Mouse (Mus musculus): ENCODE data around the gene Acot13. TPM values are rescaled to one million over a fixed set of nuclear protein-coding genes. Genes with fewer than 3 reads are reported as not detected.
A peak's percentile ranks its signal among the peaks of the same experiment; 100 is the strongest.
"Not testable (repeated sequence)": the region's sequence is repeated elsewhere in the genome, so short reads cannot be mapped to it uniquely, and the experiment has no call there.

Acot13 gene
- 100 to 1,000 TPM; 109 to 111 TPM for total RNA-seq (2021)

- peak; percentile 92 to 93 for DNase-seq
Observed at GRCm38 (mm10) chr13:24831353-24832130, at the start of gene Acot13, which contains the start of gene Tdp2. Gene Acot13 (minus strand): TSS chr13:24831540. Gene Tdp2 (plus strand): TSS chr13:24831679.

GRCm38 (mm10) chr13:24880704-24881103 lies 49.4 kb upstream of the Acot13 start:
- no peak for DNase-seq

- no peak for DNase-seq
Observed at GRCm38 (mm10) chr13:24880208-24880607, 48.9 kb upstream of the Acot13 start.

- no peak for DNase-seq
Observed at GRCm38 (mm10) chr13:24879359-24880040, 48.2 kb upstream of the Acot13 start.

- DNase-seq = no peak
Observed at GRCm38 (mm10) chr13:24868233-24868632, 36.9 kb upstream of the Acot13 start.

- DNase-seq = no peak
Observed at GRCm38 (mm10) chr13:24867789-24868188, 36.4 kb upstream of the Acot13 start.

- no peak for DNase-seq
Observed at GRCm38 (mm10) chr13:24866430-24867402, 35.4 kb upstream of the Acot13 start.

- DNase-seq = peak; percentile 23 to 26
Observed at GRCm38 (mm10) chr13:24862520-24862919, 31.2 kb upstream of the Acot13 start.

GRCm38 (mm10) chr13:24862021-24862420 lies 30.7 kb upstream of the Acot13 start:
- DNase-seq = no peak

- DNase-seq = no peak
Observed at GRCm38 (mm10) chr13:24861084-24861483, 29.7 kb upstream of the Acot13 start.

- DNase-seq = no peak
Observed at GRCm38 (mm10) chr13:24859115-24859514, 27.8 kb upstream of the Acot13 start.

- no peak for DNase-seq
Observed at GRCm38 (mm10) chr13:24852570-24852969, 21.2 kb upstream of the Acot13 start.

- no peak for DNase-seq
Observed at GRCm38 (mm10) chr13:24851989-24852388, 20.6 kb upstream of the Acot13 start.

GRCm38 (mm10) chr13:24849318-24849717 lies 18.0 kb upstream of the Acot13 start:
- no peak for DNase-seq

- peak; percentile 72 to 75 for DNase-seq
Observed at GRCm38 (mm10) chr13:24844983-24845955, 13.9 kb upstream of the Acot13 start, which contains the start of gene D130043K22Rik. Gene D130043K22Rik (plus strand): TSS chr13:24845135.

GRCm38 (mm10) chr13:24841702-24842101 lies 10.4 kb upstream of the Acot13 start:
- DNase-seq = no peak

GRCm38 (mm10) chr13:24839831-24840230 lies 8.5 kb upstream of the Acot13 start:
- no peak for DNase-seq

- DNase-seq = not testable (repeated sequence)
Observed at GRCm38 (mm10) chr13:24837765-24838164, 6.4 kb upstream of the Acot13 start.

GRCm38 (mm10) chr13:24832811-24833155 lies 1.4 kb upstream of the Acot13 start:
- DNase-seq = no peak

- no peak for DNase-seq
Observed at GRCm38 (mm10) chr13:24832131-24832810, 931 bp upstream of the Acot13 start.

All from layer of hippocampus, postnatal 36 days (tissue).